ENCODE assay signal across 12 mouse cellular contexts in genomic region chr17:31865636-31866035, GRCm38 (mm10). TPM values are rescaled to one million over a fixed set of nuclear protein-coding genes. Genes with fewer than 3 reads are reported as not detected.
DNase-seq lines count a peak whose midpoint lies in the region; ATAC-seq and TF ChIP-seq lines count a peak whose summit lies in the region.
"Had no signal": no experiment of that assay in that cellular context is flagged by ENCODE, and none has a peak within 500 bp of the region (broad histone marks: within the 10 kb centered on the region; RNA-seq: fewer than 3 reads in every experiment).

No protein-coding gene starts in this region.

- H3K9me3 ChIP-seq in kidney, embryonic 15.5 days (replicated peaks): no peaks in the 10 kb centered on the region
- H3K9me3 ChIP-seq in hindbrain, embryonic 14.5 days (ENCODE audit: control insufficient read depth, low read length): no peaks in the 10 kb centered on the region
- H3K9me3 ChIP-seq: embryonic facial prominence, embryonic 15.5 days; liver, embryonic 12.5 days had no signal

- DNase-seq in gastrocnemius, adult 2 months: peak; percentile 24
- no peak for DNase-seq in gastrocnemius, adult 18-20 months (ENCODE audit: low spot score)
- no peak for DNase-seq in kidney, postnatal 14 days
- peak; percentile 54 for DNase-seq in testis, postnatal 10 days (ENCODE audit: low spot score)
- DNase-seq in testis, postnatal 14 days (ENCODE audit: low spot score): no peak
- DNase-seq in left cerebral cortex, adult 18-20 months (ENCODE audit: low spot score in 2 of 2): no peak
- no peak for DNase-seq in hindbrain, embryonic 14.5 days (ENCODE audit: low spot score)
- DNase-seq: cerebellum, adult 11 months had no signal

- intact Hi-C loops in gastrocnemius, adult 2 months (cut with DNase I): no loop called here

- no peaks in the 10 kb centered on the region for H3K27me3 ChIP-seq in kidney, embryonic 15.5 days
- H3K27me3 ChIP-seq in hindbrain, embryonic 14.5 days (ENCODE audit: control insufficient read depth, insufficient read depth, low read length): no peaks in the 10 kb centered on the region
- H3K27me3 ChIP-seq: embryonic facial prominence, embryonic 15.5 days; liver, embryonic 12.5 days had no signal

- no peak overlapping the region for H3K9ac ChIP-seq in kidney, embryonic 15.5 days
- no peak overlapping the region for H3K9ac ChIP-seq in hindbrain, embryonic 14.5 days
- H3K9ac ChIP-seq: embryonic facial prominence, embryonic 15.5 days; liver, embryonic 12.5 days had no signal

- no peak overlapping the region for H3K4me3 ChIP-seq in gastrocnemius, adult 2 months
- no peak overlapping the region for H3K4me3 ChIP-seq in kidney, embryonic 15.5 days (replicated peaks)
- H3K4me3 ChIP-seq in hindbrain, embryonic 14.5 days (replicated peaks; ENCODE audit: low read length): no peak overlapping the region
- H3K4me3 ChIP-seq: embryonic facial prominence, embryonic 15.5 days; liver, embryonic 12.5 days had no signal

- no peak for ATAC-seq in kidney, embryonic 15.5 days (replicated peaks; ENCODE audit: low FRiP score)
- ATAC-seq in hindbrain, embryonic 14.5 days (ENCODE audit: low FRiP score): no peak
- ATAC-seq: forebrain, embryonic 16.5 days; liver, embryonic 12.5 days had no signal

- WGBS in kidney, embryonic 15.5 days: 64% methylated on average over 7 of the region's 7 CpGs
- WGBS in hindbrain, embryonic 14.5 days: 74% methylated on average over 7 of the region's 7 CpGs

- H3K36me3 ChIP-seq in kidney, embryonic 15.5 days: no peaks in the 10 kb centered on the region
- no peaks in the 10 kb centered on the region for H3K36me3 ChIP-seq in hindbrain, embryonic 14.5 days (replicated peaks; ENCODE audit: control insufficient read depth, insufficient read depth)
- H3K36me3 ChIP-seq: embryonic facial prominence, embryonic 15.5 days; liver, embryonic 12.5 days had no signal

- no peak overlapping the region for H3K27ac ChIP-seq in gastrocnemius, adult 2 months
- peak overlapping the region; percentile 18; the same call in 1 of the 2 replicates for H3K27ac ChIP-seq in kidney, embryonic 15.5 days
- H3K27ac ChIP-seq in hindbrain, embryonic 14.5 days: no peak overlapping the region
- H3K27ac ChIP-seq: embryonic facial prominence, embryonic 15.5 days; liver, embryonic 12.5 days had no signal

- TF ChIP-seq CTCF in gastrocnemius, adult 2 months (IDR thresholded peaks at IDR 0.05): no peak

- H3K4me1 ChIP-seq in kidney, embryonic 15.5 days: peaks cover 13% of the 10 kb centered on the region
- no peaks in the 10 kb centered on the region for H3K4me1 ChIP-seq in hindbrain, embryonic 14.5 days (replicated peaks; ENCODE audit: control insufficient read depth, insufficient read depth, low read length)

- no peak overlapping the region for H3K4me2 ChIP-seq in kidney, embryonic 15.5 days
- H3K4me2 ChIP-seq in hindbrain, embryonic 14.5 days (replicated peaks): no peak overlapping the region
- H3K4me2 ChIP-seq: embryonic facial prominence, embryonic 15.5 days; liver, embryonic 12.5 days had no signal

RNA-seq across cellular contexts. Expression of gene Sik1, which starts 10.0 kb away (rescaled TPM):
- 10 to 100 TPM; 13.4 to 58.6 TPM for total RNA-seq in gastrocnemius, adult 2 months (2021)
- total RNA-seq in gastrocnemius, adult 18-20 months (2021): 10 to 100 TPM; 23.5 to 27.8 TPM
- 17.5 and 18.5 TPM in 2 replicates for polyA plus RNA-seq in kidney, embryonic 15.5 days (2015; fragmentation: Nextera tagmentation; extraction: Ambion mirVana)
- 10 to 100 TPM; 28.3 to 37.8 TPM for total RNA-seq in left cerebral cortex, adult 18-20 months (2021)
- 17.0 and 20.5 TPM in 2 replicates for polyA plus RNA-seq in hindbrain, embryonic 14.5 days (2014; fragmentation: Nextera tagmentation; extraction: Ambion mirVana)

Comparison
In these comparisons a context has a peak if more than half of its experiments do, and no peak if none do; other contexts are left out.
1. DNase-seq: peak in gastrocnemius, adult 2 months (single experiment) and testis, postnatal 10 days (single experiment); none in gastrocnemius, adult 18-20 months (single experiment), kidney, postnatal 14 days (single experiment), testis, postnatal 14 days (single experiment), left cerebral cortex, adult 18-20 months (0 of 2) and hindbrain, embryonic 14.5 days (single experiment).